Mouse (Mus musculus): ENCODE data around the gene Efcab8. TPM values are rescaled to one million over a fixed set of nuclear protein-coding genes. Genes with fewer than 3 reads are reported as not detected.

The Efcab8 gene
- polyA plus RNA-seq, 2 experiments = 0.11 TPM; not detected in 1

GRCm38 (mm10) chr2:153850351-153851029, 70.8 kb downstream of the Efcab8 start:
- Histone ChIP-seq H3K9me3 (ENCODE audit: control insufficient read depth, low read length) (no peaks in the 10 kb centered on the region), H3K4me2 (replicated peaks; ENCODE audit: low read depth, low read length, severe bottlenecking) (no peak overlapping the region), H3K36me3 (ENCODE audit: control insufficient read depth, insufficient read depth, low read length) (no peaks in the 10 kb centered on the region), H3K27me3 (ENCODE audit: control insufficient read depth, insufficient read depth, low read length) (no peaks in the 10 kb centered on the region), H3K4me3 (replicated peaks; ENCODE audit: low read length) (no peak overlapping the region), H3K9ac (ENCODE audit: low read depth, low read length, severe bottlenecking) (no peak overlapping the region), H3K27ac (replicated peaks; ENCODE audit: low read depth, low read length) (no peak overlapping the region), H3K4me1 (ENCODE audit: control insufficient read depth, insufficient read depth, low read length) (no peaks in the 10 kb centered on the region)
- 91% methylated on average over 6 of the region's 6 CpGs for WGBS
- no peak for ATAC-seq (ENCODE audit: low FRiP score, low read depth)
- no peak for DNase-seq (ENCODE audit: low spot score)
- no peak for TF ChIP-seq POLR2A (IDR thresholded peaks at IDR 0.05; ENCODE audit: borderline replicate concordance, extremely low read depth, insufficient read depth, insufficient read length)

DNA sequence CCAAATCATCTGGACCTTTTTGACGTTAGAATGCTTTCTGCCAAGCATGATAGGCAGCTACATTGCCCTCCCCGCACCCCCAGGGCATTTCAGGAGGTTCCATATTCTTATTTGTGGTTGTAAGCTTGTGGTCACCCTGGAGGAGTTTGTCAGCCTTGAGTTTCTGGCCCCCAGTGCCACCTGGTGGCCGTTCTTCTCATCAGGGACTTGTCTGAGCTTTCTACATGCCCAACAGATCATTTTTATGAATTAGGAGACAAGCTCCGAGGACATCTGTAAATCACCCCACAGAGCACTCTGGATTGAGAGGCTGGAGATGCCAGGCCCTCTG, 71.3 kb downstream of the Efcab8 start:
- DNase-seq (ENCODE audit: low spot score) = no peak
- no peak for TF ChIP-seq POLR2A (IDR thresholded peaks at IDR 0.05; ENCODE audit: borderline replicate concordance, extremely low read depth, insufficient read depth, insufficient read length)
- no peak overlapping the region for H3K4me2 ChIP-seq (replicated peaks; ENCODE audit: low read depth, low read length, severe bottlenecking)
- no peak overlapping the region for H3K4me3 ChIP-seq (replicated peaks; ENCODE audit: low read length)
- H3K27ac ChIP-seq (replicated peaks; ENCODE audit: low read depth, low read length) = no peak overlapping the region
- ATAC-seq (ENCODE audit: low FRiP score, low read depth) = no peak
- H3K36me3 ChIP-seq (ENCODE audit: control insufficient read depth, insufficient read depth, low read length) = no peaks in the 10 kb centered on the region
- H3K27me3 ChIP-seq (ENCODE audit: control insufficient read depth, insufficient read depth, low read length) = no peaks in the 10 kb centered on the region
- H3K9me3 ChIP-seq (ENCODE audit: control insufficient read depth, low read length) = no peaks in the 10 kb centered on the region
- no peak overlapping the region for H3K9ac ChIP-seq (ENCODE audit: low read depth, low read length, severe bottlenecking)
- H3K4me1 ChIP-seq (ENCODE audit: control insufficient read depth, insufficient read depth, low read length) = no peaks in the 10 kb centered on the region
- 52% methylated on average over 4 of the region's 4 CpGs for WGBS

- Histone ChIP-seq H3K36me3 (ENCODE audit: control insufficient read depth, insufficient read depth, low read length) (no peaks in the 10 kb centered on the region), H3K9me3 (ENCODE audit: control insufficient read depth, low read length) (no peaks in the 10 kb centered on the region), H3K27ac (replicated peaks; ENCODE audit: low read depth, low read length) (no peak overlapping the region), H3K4me1 (ENCODE audit: control insufficient read depth, insufficient read depth, low read length) (no peaks in the 10 kb centered on the region), H3K27me3 (ENCODE audit: control insufficient read depth, insufficient read depth, low read length) (no peaks in the 10 kb centered on the region), H3K4me3 (replicated peaks; ENCODE audit: low read length) (no peak overlapping the region), H3K4me2 (replicated peaks; ENCODE audit: low read depth, low read length, severe bottlenecking) (no peak overlapping the region), H3K9ac (ENCODE audit: low read depth, low read length, severe bottlenecking) (no peak overlapping the region)
- ATAC-seq (ENCODE audit: low FRiP score, low read depth) = peak; percentile 53; the same call in 1 of the 2 replicates
- no peak for DNase-seq (ENCODE audit: low spot score)
- TF ChIP-seq POLR2A (IDR thresholded peaks at IDR 0.05; ENCODE audit: borderline replicate concordance, extremely low read depth, insufficient read depth, insufficient read length) = no peak
- 21% methylated on average over 5 of the region's 5 CpGs for WGBS
Observed at GRCm38 (mm10) chr2:153853544-153853943, 73.8 kb downstream of the Efcab8 start.

GRCm38 (mm10) chr2:153859581-153859980, 79.8 kb downstream of the Efcab8 start:
- ATAC-seq (ENCODE audit: low FRiP score, low read depth) (no peak), DNase-seq (ENCODE audit: low spot score) (no peak)
- Histone ChIP-seq H3K4me3 (replicated peaks; ENCODE audit: low read length) (no peak overlapping the region), H3K36me3 (ENCODE audit: control insufficient read depth, insufficient read depth, low read length) (no peaks in the 10 kb centered on the region), H3K9ac (ENCODE audit: low read depth, low read length, severe bottlenecking) (no peak overlapping the region), H3K27ac (replicated peaks; ENCODE audit: low read depth, low read length) (no peak overlapping the region), H3K4me2 (replicated peaks; ENCODE audit: low read depth, low read length, severe bottlenecking) (no peak overlapping the region), H3K9me3 (ENCODE audit: control insufficient read depth, low read length) (no peaks in the 10 kb centered on the region), H3K4me1 (ENCODE audit: control insufficient read depth, insufficient read depth, low read length) (no peaks in the 10 kb centered on the region), H3K27me3 (ENCODE audit: control insufficient read depth, insufficient read depth, low read length) (no peaks in the 10 kb centered on the region)
- WGBS = 70% methylated on average over 2 of the region's 2 CpGs
- TF ChIP-seq POLR2A (IDR thresholded peaks at IDR 0.05; ENCODE audit: borderline replicate concordance, extremely low read depth, insufficient read depth, insufficient read length) = no peak

- H3K36me3 ChIP-seq (ENCODE audit: control insufficient read depth, insufficient read depth, low read length) = no peaks in the 10 kb centered on the region
- no peak overlapping the region for H3K9ac ChIP-seq (ENCODE audit: low read depth, low read length, severe bottlenecking)
- no peak overlapping the region for H3K4me3 ChIP-seq (replicated peaks; ENCODE audit: low read length)
- no peaks in the 10 kb centered on the region for H3K27me3 ChIP-seq (ENCODE audit: control insufficient read depth, insufficient read depth, low read length)
- no peak overlapping the region for H3K27ac ChIP-seq (replicated peaks; ENCODE audit: low read depth, low read length)
- ATAC-seq (ENCODE audit: low FRiP score, low read depth) (no peak), DNase-seq (ENCODE audit: low spot score) (no peak)
- H3K4me1 ChIP-seq (ENCODE audit: control insufficient read depth, insufficient read depth, low read length) = no peaks in the 10 kb centered on the region
- H3K9me3 ChIP-seq (ENCODE audit: control insufficient read depth, low read length) = no peaks in the 10 kb centered on the region
- 92% methylated on average over 11 of the region's 11 CpGs for WGBS
- H3K4me2 ChIP-seq (replicated peaks; ENCODE audit: low read depth, low read length, severe bottlenecking) = no peak overlapping the region
- no peak for TF ChIP-seq POLR2A (IDR thresholded peaks at IDR 0.05; ENCODE audit: borderline replicate concordance, extremely low read depth, insufficient read depth, insufficient read length)
Observed at GRCm38 (mm10) chr2:153860315-153860714, 80.6 kb downstream of the Efcab8 start.
